Mouse (Mus musculus) Patski (cell line): ENCODE results near the gene Lama2. TPM values are rescaled to one million over a fixed set of nuclear protein-coding genes. Genes with fewer than 3 reads are reported as not detected.

Experiments used
- ATAC-seq: fragments of 100-300 bp; one replicate; pipeline ENCODE4 v1.8.0; 2021
- CTCF ChIA-PET: fragments of 350-600 bp; sonication (Branson Sonifier 250); formaldehyde crosslinking; loops from one replicate; lab custom pipeline; 2022; ENCODE audit warnings: inconsistent platforms; lab: Charles Lee
- POLR2A ChIA-PET: fragments of 350-600 bp; sonication (Branson Sonifier 250); formaldehyde crosslinking; loops from one replicate; lab custom pipeline; 2022; ENCODE audit warnings: antibody characterized with exemption, inconsistent platforms; lab: Charles Lee
- DNase-seq: peaks from one replicate; pipeline ENCODE4 v3.0.0-alpha.2; 2011; ENCODE audit warnings: low read depth, low spot score
- H3K27me3 ChIP-seq: fragments of 371-371 bp; one replicate; pipeline ENCODE4 v1.5.1; 2021
- CTCF ChIP-seq: fragments of 100-300 bp; IDR thresholded peaks from one replicate; pipeline ENCODE4 v1.5.1; 2021
- in situ Hi-C: fragments of 300-500 bp; cut with MboI; formaldehyde crosslinking; loops from 3 replicates; pipeline ENCODE4 v1.11.1; 2018; ENCODE audit warnings: low pct_unique_long_range_greater_than_20kb, mixed read lengths
- polyA plus RNA-seq: library from polyadenylated mRNA; unstranded; gene quantifications from one replicate; pipeline ENCODE4 v1.2.3, GENCODE M21; 2021

Gene Lama2
- polyA plus RNA-seq, 1 experiment from 2014 or later, result 0.01 TPM

GRCm38 (mm10) chr10:27188630-27189365 lies 430.8 kb downstream of the Lama2 start:
- ChIA-PET CTCF (no interaction called here), POLR2A (no interaction called here)
- in situ Hi-C loops, result no loop called here
- TF ChIP-seq CTCF, result no peak
- H3K27me3 ChIP-seq, result no peaks in the 10 kb centered on the region
- DNase-seq (no peak), ATAC-seq (no peak)

DNA sequence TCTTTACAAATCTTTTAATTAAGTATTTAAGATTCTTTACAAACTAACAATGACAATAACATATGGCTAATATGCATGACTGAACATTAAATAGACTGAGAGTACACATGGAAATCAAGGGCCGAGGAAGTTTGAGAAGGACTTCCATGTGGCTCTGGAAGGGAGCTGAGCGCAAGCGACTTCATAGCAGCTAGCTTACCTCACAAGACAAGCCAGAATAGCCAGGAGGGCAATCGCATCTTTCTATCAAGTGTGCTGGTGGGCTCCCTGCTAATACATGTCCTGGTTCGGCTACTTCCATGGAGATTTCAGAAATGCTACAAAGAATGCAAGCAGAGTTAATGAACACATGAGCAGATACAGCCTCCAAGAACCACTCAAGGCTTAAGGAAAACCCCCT lies 435.4 kb downstream of the Lama2 start:
- TF ChIP-seq CTCF, result no peak
- no peaks in the 10 kb centered on the region for H3K27me3 ChIP-seq
- CTCF ChIA-PET, result interaction anchor here (2.1 kb wide), 1 partner anchor 9 kb away, joined by 7 read pairs; no protein-coding TSS in a partner anchor
- POLR2A ChIA-PET, result no interaction called here
- in situ Hi-C loops, result no loop called here
- ATAC-seq (no peak), DNase-seq (no peak)

DNA sequence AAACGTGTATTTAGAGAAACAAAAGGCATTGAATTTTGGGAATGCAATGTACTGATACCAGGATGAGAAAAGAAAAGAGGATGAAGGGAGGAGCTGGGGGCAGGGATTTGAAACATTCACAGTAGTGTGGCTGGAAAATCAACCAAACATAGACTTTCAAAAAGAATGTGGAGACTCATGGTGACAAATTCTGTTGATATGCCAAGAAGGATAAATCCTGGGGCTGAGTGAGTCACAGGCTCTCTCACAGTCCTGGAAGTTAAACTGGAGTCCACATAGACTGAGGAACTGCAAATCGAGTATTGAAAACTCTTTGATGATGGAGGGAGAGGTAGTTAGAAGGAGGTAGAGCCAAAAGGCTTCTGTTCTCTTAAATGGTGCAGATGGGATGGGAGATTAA lies 445.3 kb downstream of the Lama2 start:
- peaks cover 6% of the 10 kb centered on the region for H3K27me3 ChIP-seq
- ChIA-PET POLR2A (no interaction called here), CTCF (no interaction called here)
- ATAC-seq (no peak), DNase-seq (no peak)
- in situ Hi-C loops, result no loop called here
- TF ChIP-seq CTCF, result no peak

GRCm38 (mm10) chr10:27164738-27165137 lies 454.8 kb downstream of the Lama2 start:
- ChIA-PET CTCF (no interaction called here), POLR2A (interaction anchor here (1.0 kb wide), 1 partner anchor 41 kb away, joined by 3 read pairs; no protein-coding TSS in a partner anchor)
- DNase-seq (no peak), ATAC-seq (no peak)
- TF ChIP-seq CTCF, result no peak
- in situ Hi-C loops, result no loop called here
- peaks cover 12% of the 10 kb centered on the region for H3K27me3 ChIP-seq

DNA sequence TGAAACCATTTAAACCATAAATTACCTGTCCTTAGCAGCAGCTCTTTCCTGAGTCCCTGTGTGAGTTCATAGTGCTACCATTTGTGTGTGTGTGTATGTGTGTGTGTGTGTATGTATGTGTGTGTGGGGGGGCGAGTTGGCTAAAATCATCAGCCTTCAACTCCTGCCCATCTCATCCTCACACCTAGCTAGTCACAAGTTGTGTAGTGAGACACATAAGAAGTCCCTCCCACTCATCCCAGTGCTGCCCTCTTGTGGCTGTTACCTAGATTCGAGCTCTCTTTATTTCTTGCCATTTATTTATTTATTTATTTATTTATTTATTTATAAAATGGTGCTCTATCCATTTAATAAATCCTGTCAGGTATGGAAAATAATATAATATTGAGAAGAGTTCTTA lies 457.2 kb downstream of the Lama2 start:
- H3K27me3 ChIP-seq, result peaks cover 5% of the 10 kb centered on the region
- ATAC-seq (no peak), DNase-seq (no peak)
- POLR2A ChIA-PET, result no interaction called here
- in situ Hi-C loops, result no loop called here
- peak; percentile 20 for TF ChIP-seq CTCF
- CTCF ChIA-PET, result interaction anchor here (1.3 to 1.5 kb wide), 2 partner anchors 11 to 19 kb away, joined by 4 read pairs; no protein-coding TSS in a partner anchor

DNA sequence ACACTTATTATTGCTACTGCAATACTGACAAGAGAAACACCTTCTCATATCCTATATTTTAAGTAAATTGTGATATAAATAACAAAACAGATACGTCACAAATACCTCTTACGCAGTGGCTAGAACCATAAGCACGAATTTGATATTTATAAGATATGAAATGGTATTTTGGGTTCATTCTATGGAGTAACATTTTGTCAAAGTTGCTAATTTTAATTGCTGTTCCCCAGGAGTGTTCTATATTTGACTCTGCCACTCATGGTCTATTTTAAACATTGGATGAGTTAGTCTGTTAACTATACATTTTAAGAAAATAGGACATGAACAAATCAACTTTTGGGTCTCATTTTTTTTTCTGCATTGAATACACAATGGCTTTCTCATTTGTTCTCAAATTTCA lies 469.3 kb downstream of the Lama2 start:
- in situ Hi-C loops, result no loop called here
- H3K27me3 ChIP-seq, result peaks cover 9% of the 10 kb centered on the region
- ChIA-PET CTCF (interaction anchor here (1.2 kb wide), 1 partner anchor 12 kb away, joined by 4 read pairs; no protein-coding TSS in a partner anchor), POLR2A (no interaction called here)
- TF ChIP-seq CTCF, result no peak
- no peak for DNase-seq
- ATAC-seq, result no peak

DNA sequence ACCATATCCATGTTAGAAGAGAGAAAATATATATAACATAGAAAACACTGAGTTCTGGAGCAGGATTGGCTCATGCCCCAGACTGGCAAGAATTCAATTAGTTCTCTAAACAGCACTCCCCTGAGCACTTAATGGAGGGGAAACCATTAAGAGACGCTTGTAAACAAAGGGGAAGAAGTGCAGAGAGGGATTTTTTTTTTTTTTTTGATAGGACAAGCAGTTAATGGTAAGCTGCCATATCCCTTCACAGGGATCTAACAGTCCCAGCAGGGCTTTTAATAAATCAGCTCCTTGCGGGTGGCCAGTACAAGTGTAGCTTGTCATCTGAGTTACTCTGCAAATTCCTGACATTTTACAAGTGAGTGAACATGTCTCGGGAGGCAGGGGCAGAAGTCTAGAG lies 479.1 kb downstream of the Lama2 start:
- in situ Hi-C loops, result loop anchor here (25.0 kb wide), 1 partner anchor 922 kb away; the partner anchor contains the start of gene Ptprk
- POLR2A ChIA-PET, result no interaction called here

GRCm38 (mm10) chr10:27135768-27136167 lies 483.8 kb downstream of the Lama2 start:
- in situ Hi-C loops, result loop anchor here (25.0 kb wide), 1 partner anchor 927 kb away; the partner anchor contains the start of gene Ptprk
- no peak for TF ChIP-seq CTCF
- POLR2A ChIA-PET, result no interaction called here
- peaks cover 6% of the 10 kb centered on the region for H3K27me3 ChIP-seq
- CTCF ChIA-PET, result no interaction called here
- DNase-seq (no peak), ATAC-seq (no peak)

More for the DNA sequence above, 479.1 kb downstream of the Lama2 start:
- TF ChIP-seq CTCF, result no peak
- ATAC-seq (peak; percentile 47), DNase-seq (peak; percentile 3)
- CTCF ChIA-PET, result interaction anchor here (1.5 kb wide), 1 partner anchor 72 kb away, joined by 3 read pairs; no protein-coding TSS in a partner anchor
- peaks cover 6% of the 10 kb centered on the region for H3K27me3 ChIP-seq

GRCm38 (mm10) chr10:27133135-27133534 lies 486.4 kb downstream of the Lama2 start:
- peaks cover 9% of the 10 kb centered on the region for H3K27me3 ChIP-seq
- in situ Hi-C loops, result loop anchor here (5.0 to 25.0 kb wide), 4 partner anchors 544 to 1709 kb away; partner anchors contain the start of gene Ptprk
- ChIA-PET CTCF (no interaction called here), POLR2A (no interaction called here)
- peak; percentile 77 for TF ChIP-seq CTCF
- ATAC-seq (peak; percentile 47), DNase-seq (peak; percentile 7)

DNA sequence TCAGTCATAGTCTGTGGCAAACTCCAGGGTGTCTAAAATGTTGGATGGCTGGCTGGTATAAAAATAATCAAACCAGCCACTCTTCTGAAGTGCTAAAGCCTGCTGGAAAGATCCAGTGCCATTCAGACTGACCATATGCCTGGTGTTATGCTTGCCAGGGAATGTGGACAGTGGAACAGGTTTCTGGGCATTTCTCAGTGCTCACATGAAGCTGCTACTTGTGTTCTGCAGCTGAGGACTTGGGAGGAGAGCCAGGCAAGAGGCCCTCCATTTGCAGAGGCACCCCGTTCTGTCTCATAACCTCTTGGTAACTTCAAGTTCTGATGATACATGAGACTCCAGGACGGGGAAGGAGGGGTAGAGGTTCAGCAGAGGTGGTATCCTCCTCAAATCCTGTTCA lies 492.1 kb downstream of the Lama2 start:
- ATAC-seq, result no peak

GRCm38 (mm10) chr10:27123763-27124162 lies 495.8 kb downstream of the Lama2 start:
- DNase-seq, result no peak
- H3K27me3 ChIP-seq, result peaks cover 20% of the 10 kb centered on the region
- ChIA-PET POLR2A (no interaction called here), CTCF (no interaction called here)
- no peak for TF ChIP-seq CTCF
- no peak for ATAC-seq
- in situ Hi-C loops, result no loop called here

More for the DNA sequence above, 492.1 kb downstream of the Lama2 start:
- peaks cover 24% of the 10 kb centered on the region for H3K27me3 ChIP-seq
- in situ Hi-C loops, result loop anchor here (25.0 kb wide), 1 partner anchor 935 kb away; the partner anchor contains the start of gene Ptprk
- TF ChIP-seq CTCF, result no peak
- DNase-seq, result no peak
- POLR2A ChIA-PET, result no interaction called here
- CTCF ChIA-PET, result no interaction called here
